Mouse (Mus musculus): ENCODE measurements around the gene Kcnj1. TPM values are rescaled to one million over a fixed set of nuclear protein-coding genes. Genes with fewer than 3 reads are reported as not detected.

Kcnj1 gene
- total RNA-seq, 2 experiments from 2014 or later: not detected

GRCm38 (mm10) chr9:32392716-32393115, 20.4 kb downstream of the Kcnj1 start:
- DNase-seq: no peak
- intact Hi-C loops (cut with DNase I): no loop called here

GRCm38 (mm10) chr9:32394761-32395161, 22.5 kb downstream of the Kcnj1 start:
- intact Hi-C loops (cut with DNase I): no loop called here
- DNase-seq: no peak

- intact Hi-C loops (cut with DNase I): loop anchor here (5.0 to 10.0 kb wide), 2 partner anchors 545 to 847 kb away; no protein-coding TSS in a partner anchor
- DNase-seq: no peak
Measured at GRCm38 (mm10) chr9:32400212-32400611, 27.9 kb downstream of the Kcnj1 start.

GRCm38 (mm10) chr9:32400662-32401161, 28.4 kb downstream of the Kcnj1 start:
- intact Hi-C loops (cut with DNase I): loop anchor here (5.0 to 10.0 kb wide), 2 partner anchors 544 to 847 kb away; no protein-coding TSS in a partner anchor
- DNase-seq: no peak

GRCm38 (mm10) chr9:32405191-32405925, 33.1 kb downstream of the Kcnj1 start:
- DNase-seq: peak; percentile 70
- intact Hi-C loops (cut with DNase I): loop anchor here (5.0 to 10.0 kb wide), 3 partner anchors 182 to 692 kb away; no protein-coding TSS in a partner anchor

GRCm38 (mm10) chr9:32408730-32409059, 36.4 kb downstream of the Kcnj1 start:
- no peak for DNase-seq
- intact Hi-C loops (cut with DNase I): loop anchor here (5.0 to 10.0 kb wide), 3 partner anchors 179 to 689 kb away; no protein-coding TSS in a partner anchor

GRCm38 (mm10) chr9:32409060-32409961, 37.0 kb downstream of the Kcnj1 start:
- intact Hi-C loops (cut with DNase I): loop anchor here (5.0 to 10.0 kb wide), 3 partner anchors 178 to 688 kb away; no protein-coding TSS in a partner anchor
- peak; percentile 35 for DNase-seq

- no peak for DNase-seq
- intact Hi-C loops (cut with DNase I): no loop called here
Measured at GRCm38 (mm10) chr9:32410671-32411070, 38.4 kb downstream of the Kcnj1 start.

GRCm38 (mm10) chr9:32411507-32411906, 39.2 kb downstream of the Kcnj1 start:
- intact Hi-C loops (cut with DNase I): no loop called here
- no peak for DNase-seq

GRCm38 (mm10) chr9:32412836-32413580, 40.7 kb downstream of the Kcnj1 start:
- DNase-seq: no peak
- intact Hi-C loops (cut with DNase I): no loop called here

- intact Hi-C loops (cut with DNase I): no loop called here
- no peak for DNase-seq
Measured at GRCm38 (mm10) chr9:32414956-32415355, 42.7 kb downstream of the Kcnj1 start.

- intact Hi-C loops (cut with DNase I): no loop called here
Measured at GRCm38 (mm10) chr9:32415952-32416351, 43.7 kb downstream of the Kcnj1 start.

GRCm38 (mm10) chr9:32417466-32418116, 45.3 kb downstream of the Kcnj1 start:
- intact Hi-C loops (cut with DNase I): no loop called here
- no peak for DNase-seq

More at GRCm38 (mm10) chr9:32415952-32416351, 43.7 kb downstream of the Kcnj1 start:
- no peak for DNase-seq

- intact Hi-C loops (cut with DNase I): no loop called here
- DNase-seq: no peak
Measured at GRCm38 (mm10) chr9:32420711-32421110, 48.4 kb downstream of the Kcnj1 start.

GRCm38 (mm10) chr9:32425321-32425720, 53.0 kb downstream of the Kcnj1 start:
- intact Hi-C loops (cut with DNase I): no loop called here
- DNase-seq: no peak

GRCm38 (mm10) chr9:32431061-32431460, 58.8 kb downstream of the Kcnj1 start:
- no peak for DNase-seq
- intact Hi-C loops (cut with DNase I): no loop called here

GRCm38 (mm10) chr9:32434241-32435213, 62.2 kb downstream of the Kcnj1 start:
- peak; percentile 11 for DNase-seq
- intact Hi-C loops (cut with DNase I): no loop called here

- intact Hi-C loops (cut with DNase I): no loop called here
- DNase-seq: no peak
Measured at GRCm38 (mm10) chr9:32443115-32443514, 70.8 kb downstream of the Kcnj1 start.

GRCm38 (mm10) chr9:32443817-32444216, 71.5 kb downstream of the Kcnj1 start:
- DNase-seq: peak; percentile 52
- intact Hi-C loops (cut with DNase I): no loop called here
